Mouse (Mus musculus) adrenal gland, postnatal 4 days (tissue): ENCODE results near the gene Jaml. TPM values are rescaled to one million over a fixed set of nuclear protein-coding genes. Genes with fewer than 3 reads are reported as not detected.

Experiments used
- DNase-seq, 2 experiments: peaks; one replicate each; pipeline ENCODE4 v3.0.0; 2021 to 2022; ENCODE audit warnings: low spot score in 2 of 2, mixed read lengths in 2 of 2
- total RNA-seq, 2 experiments: library from RNA; stranded (reverse); gene quantifications; 2 replicates each; pipeline ENCODE4 v1.2.3; 2021

The Jaml gene
- total RNA-seq, 2 experiments from 2014 or later = 1.2 to 1.6 TPM

GRCm38 (mm10) chr9:45120567-45120966, 41.6 kb downstream of the Jaml start:
- no peak for DNase-seq

DNA sequence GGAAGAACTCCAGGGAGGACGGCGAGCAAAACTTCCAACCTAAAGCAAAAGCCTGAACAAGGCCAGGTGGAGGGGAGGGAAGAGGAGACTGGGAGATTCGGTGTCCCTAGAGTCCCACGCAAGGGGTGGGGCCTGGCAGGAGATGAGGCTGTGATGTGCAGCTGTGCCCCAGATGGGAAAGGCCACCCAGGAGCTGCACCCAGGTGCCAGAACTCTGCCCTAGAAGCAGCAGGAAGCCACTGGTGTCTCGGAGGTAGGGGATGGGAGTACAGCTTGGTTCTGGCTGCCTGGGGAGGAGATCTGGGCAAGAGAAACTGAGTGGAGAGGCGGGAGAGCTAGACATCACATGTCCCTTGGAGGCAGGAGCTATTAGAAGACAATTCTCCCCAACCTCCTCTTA, 42.0 kb downstream of the Jaml start:
- no peak for DNase-seq

DNA sequence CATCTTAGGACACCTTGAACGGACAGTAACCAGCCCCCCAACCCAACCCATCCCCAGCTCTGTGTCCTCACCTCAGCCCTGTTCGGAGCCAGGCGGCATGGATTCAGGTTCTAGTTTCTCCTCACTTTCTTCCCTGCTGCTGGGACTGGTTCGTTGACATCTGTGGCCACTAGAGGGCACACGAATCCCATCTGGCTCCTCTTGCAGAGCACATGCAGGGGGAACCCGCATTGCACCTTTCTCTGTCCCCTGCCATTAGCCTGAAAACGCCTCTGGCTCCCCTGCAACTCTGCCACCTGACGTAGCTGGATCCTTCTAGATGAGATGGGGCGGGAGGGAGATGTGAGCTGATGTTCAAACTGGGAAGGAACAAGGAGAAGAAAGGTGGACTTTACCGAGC, 42.8 kb downstream of the Jaml start:
- peak in 1 of 2 experiments; percentile 44 for DNase-seq

DNA sequence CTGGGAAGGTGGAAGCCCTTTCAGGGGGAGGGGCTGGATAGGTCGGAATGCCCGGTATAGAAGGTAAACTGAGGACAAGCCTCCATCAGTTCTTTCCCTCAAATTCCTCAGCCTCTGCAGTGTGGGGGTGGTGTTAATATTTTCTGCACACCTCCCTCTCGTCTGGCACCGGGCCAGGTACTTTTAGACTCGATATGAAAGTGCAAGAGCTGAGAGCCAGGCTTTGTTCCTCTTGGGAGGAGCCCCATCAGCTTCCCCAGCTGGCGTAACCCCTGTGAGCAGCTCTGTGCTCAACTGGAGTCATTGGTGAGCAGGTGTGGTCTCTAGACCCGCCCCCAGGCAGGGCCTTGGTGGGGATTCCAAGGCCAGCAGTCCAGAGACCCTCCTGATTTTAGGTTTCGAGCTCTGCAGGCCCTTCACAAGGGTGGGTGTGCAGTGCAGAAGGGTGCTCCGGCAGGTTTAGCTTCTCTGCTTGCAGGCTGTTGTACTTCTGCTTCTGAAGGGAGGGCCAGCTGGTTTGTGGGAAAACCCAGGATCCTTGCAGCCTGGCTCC, 43.3 kb downstream of the Jaml start:
- no peak for DNase-seq

DNA sequence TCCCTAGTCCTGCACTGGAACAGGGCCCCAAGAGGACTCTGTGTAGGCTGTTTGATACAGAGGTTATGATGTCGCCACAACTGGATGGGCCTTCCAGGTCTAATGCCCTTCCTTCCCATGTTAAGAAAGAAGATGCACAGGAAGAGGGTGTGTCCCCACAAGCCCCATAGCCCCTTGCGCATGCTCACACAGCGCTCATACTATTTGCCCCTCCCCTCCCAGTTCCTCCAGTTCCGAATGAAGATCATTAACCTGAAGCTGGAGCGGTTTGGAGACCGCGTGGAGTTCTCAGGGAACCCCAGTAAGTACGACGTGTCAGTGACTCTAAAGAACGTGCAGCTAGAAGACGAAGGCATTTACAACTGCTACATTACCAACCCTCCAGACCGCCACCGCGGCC, 46.2 kb downstream of the Jaml start:
- no peak for DNase-seq

DNA sequence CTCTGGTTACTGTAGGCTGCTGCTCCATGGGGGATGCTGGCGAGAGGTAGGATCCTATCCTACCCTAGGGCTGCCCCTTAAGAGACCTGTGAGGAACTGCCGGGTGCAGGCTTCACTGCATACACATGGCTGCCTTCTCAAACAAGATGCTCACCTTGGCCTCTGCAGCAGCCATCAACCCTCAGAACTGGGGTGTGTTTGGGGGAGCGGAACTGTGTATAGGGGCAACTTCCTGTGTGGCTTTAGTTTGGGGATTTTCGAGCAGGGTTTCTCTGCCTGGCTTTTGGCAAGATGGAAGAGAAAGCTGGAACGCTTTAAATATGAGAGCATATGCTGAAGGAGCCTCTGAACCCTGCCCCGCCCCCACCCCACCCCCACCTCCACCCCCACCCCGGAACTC, 48.0 kb downstream of the Jaml start:
- no peak for DNase-seq

DNA sequence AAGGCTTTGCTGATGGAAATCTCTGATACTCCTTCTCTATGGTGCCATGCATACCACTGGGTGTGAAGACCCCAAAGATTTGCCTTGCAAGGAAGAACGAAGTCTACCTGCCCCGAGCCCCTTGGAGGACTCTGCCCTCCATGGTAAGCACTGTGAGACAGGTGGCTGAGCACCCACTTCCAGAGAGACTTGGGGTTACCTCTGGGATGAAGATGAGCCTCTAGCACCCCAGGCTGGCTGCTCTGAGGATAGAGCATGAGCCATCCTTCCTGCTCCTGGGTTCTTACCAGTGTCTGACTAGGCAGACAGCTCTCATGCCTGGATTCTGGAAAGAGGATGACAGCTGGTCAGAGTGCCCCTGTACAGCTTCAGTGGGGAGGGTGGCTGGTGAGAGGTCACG, 51.1 kb downstream of the Jaml start:
- DNase-seq = no peak

DNA sequence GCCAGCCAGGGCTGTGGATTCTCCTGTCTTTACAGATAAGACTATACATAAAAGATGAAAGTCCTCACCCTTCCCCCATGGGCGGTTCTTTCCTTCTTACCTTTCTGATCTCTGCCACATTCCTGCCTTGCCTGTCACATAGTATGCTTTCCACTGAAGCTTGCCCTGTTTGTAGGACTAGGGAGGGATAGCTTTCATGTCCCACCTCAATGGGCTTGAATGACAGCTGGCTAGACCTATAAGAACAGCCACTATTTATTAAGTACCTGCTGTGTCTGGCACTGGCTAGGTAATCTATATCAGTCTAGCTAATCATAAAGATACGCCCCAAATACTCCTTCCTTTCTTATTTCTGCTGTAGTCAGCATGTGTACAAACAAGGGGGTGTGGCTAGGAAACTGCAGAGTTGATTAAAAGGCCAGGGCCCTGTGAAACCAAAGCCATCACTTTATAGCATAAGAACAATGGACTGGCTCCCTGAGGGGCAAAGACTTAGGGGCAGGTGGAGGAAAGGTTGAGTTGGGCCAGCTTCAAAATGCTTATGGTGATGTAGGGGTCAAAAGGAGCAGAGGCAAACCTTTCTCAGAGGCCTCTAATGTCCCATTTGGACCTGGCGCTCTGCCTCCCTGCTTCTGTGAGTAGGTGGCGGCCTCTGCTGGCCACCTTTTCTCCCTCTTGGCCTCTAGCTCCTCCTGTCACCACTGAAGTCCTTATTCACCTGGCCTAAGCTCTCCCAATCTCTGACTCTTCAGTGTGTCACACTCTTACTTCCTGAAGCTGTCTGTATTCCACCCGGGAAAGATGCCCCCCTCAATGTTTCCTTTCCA, 54.7 kb downstream of the Jaml start:
- DNase-seq = no peak

DNA sequence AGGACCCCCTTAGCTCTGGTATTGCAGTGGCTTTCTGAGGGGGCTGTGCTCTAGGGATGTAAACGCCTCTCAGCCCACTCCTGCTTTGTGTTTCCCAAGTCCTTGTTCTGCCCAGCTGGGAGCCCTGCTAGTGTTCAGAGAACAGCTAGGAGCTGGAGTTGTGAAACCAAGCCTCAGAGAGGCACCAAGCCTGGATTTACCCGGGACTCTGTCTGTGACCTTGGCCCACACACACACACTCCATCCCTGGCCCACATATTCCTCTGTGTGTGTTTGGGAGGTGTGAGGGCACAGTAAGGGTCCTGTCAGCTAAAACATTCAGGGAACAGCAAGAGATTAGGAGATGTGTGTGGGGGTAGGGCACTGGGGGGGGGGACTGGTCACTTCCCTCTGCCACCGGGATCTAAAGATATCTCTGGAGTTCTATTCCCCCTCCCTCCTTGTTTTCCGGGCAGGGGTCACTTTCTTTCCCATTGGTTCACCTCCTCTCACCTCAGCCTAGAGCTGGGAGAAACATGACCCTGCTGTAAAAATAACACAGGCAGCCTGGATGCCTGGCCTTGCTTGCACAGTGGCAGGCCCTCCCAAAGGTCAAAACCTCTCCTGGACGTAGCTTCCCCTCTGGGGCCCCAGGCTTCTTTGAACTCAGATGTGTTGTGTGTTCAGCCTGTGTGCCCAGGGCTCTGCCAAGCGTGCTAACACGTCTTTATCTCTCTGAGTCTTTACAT, 57.6 kb downstream of the Jaml start:
- DNase-seq = no peak

DNA sequence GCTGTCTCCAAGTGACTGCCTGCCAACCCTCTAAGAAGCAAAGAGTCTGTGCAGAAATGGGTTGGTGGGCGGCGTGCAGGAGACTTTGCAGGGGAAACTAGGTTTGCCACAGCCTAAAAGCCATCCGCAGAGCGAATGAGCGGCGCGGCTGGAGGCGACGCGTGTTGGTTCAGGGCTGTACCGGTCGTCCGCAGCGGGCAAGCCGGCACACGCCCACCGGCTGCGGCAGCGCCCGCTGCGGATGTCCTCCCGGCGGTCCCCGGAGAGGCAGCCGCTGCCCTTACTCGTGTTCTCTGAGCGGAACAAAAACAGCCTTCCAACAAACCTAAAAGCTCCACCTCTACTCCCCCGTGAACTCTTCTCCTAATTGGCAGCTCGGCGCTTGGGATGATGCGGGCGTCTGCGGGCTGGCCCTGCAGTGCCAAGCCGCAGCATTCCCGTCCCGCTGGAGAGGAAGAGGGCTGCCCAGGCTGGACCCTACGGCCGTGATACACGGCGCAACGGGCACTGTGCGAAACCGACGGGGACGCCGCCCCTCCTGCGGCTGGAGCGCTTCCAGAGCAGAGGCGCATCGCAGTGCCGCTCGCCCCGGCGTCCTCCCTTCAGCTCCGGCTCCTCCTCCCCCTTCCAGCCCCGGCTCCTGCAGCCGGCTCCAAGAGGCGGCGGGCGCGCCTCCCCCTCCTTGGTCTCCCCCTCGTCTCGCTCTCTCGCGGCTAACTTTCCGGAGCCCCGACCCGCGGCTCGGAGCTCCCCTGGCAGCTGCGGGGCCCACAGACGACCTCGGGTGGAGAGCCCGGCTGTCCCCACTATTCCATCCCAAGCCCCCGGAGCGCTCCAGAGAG, 59.4 kb downstream of the Jaml start, which contains the start of gene Scn4b:
Gene Scn4b (plus strand): TSS at position 205 of the 842 bp plus-strand sequence.
- no peak for DNase-seq

DNA sequence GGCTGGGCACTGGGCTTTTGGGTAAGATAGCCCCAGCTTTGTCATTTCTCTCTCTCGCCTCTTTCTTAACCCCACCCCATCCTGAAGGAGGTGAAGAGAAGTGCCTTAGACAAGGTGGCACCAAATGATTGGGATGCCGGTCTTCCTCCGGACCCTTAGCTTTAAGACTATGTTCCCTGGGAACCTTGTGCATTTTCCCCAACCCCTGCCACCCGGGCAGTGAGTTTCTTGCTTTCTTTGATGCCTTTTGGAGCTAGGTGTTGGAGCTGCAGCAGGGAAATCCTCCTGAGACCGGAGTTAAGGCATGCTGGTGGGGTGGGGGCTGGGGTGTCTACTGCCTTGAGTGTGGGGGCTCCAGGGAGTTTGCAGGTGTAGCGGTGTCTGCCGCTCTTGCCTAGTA, 60.1 kb downstream of the Jaml start:
- DNase-seq = no peak

- DNase-seq = no peak
Measured at GRCm38 (mm10) chr9:45140945-45141344, 62.0 kb downstream of the Jaml start.

DNA sequence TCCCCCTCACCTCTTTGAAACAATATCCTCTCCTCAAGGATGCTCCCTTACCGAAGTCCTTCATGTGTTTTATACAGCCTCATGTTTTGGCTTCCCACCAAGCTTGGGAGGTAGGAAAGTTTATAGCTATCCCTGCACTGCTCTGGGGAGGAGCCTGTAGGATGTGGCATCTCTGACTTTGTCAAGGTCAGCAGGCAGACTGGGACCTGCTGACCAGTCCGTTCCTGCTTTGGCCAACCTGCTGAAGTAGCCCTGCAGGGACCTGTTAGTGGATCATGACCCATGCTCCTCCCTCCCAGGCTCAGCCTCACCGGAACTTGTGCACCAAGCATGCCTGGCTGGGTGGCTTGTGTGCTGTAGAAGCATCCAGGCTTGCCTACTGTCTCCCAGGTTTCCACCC, 63.7 kb downstream of the Jaml start:
- no peak for DNase-seq

GRCm38 (mm10) chr9:45145533-45146266, 66.7 kb downstream of the Jaml start:
- no peak for DNase-seq

- peak in 1 of 2 experiments; percentile 39 for DNase-seq
Measured at GRCm38 (mm10) chr9:45146267-45146597, 67.2 kb downstream of the Jaml start.

DNA sequence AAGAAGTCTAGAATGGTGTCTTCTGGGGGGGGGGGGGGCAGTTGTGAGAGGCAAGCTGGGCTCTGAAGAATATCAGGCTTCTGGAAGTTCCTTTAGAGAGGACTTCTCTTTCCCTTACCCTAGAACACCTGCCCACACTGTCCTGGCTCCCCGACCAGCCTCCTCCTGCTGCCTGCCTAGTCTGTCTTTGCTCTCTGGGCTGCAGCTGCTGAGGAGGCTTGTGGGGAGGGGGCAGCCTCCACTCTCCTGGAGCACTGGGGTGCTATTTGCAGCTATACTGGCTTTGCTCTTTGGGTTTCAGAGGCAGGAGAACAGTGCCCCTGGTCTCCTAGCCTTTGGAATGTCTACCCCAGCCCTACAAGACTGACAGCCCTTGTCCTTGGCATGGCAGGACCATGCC, 72.0 kb downstream of the Jaml start:
- no peak for DNase-seq

DNA sequence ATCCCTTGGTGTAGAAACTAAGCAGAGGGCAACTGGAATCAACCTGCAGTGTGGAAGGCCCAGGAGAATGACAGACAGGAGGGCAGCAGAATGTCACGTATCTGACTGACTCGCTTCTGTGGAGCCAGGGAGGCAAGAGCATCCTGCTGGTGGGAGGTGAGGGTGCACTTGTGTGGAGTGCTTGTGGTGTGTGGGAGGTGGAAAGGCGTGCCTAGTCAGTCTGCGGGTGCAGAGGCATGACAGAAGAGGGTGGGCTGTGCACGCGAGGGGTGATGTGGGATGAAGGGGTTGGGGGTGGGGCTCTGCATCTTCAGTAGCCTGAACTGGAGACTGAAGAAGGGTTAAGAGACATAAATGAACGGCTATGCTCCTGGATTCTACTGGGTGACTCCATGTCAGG, 74.4 kb downstream of the Jaml start:
- no peak for DNase-seq
